Mouse (Mus musculus): ENCODE measurements around the gene Ddn. TPM values are rescaled to one million over a fixed set of nuclear protein-coding genes. Genes with fewer than 3 reads are reported as not detected.

The Ddn gene
- total RNA-seq (2021), result under 1 TPM; 0.21 to 0.59 TPM

DNA sequence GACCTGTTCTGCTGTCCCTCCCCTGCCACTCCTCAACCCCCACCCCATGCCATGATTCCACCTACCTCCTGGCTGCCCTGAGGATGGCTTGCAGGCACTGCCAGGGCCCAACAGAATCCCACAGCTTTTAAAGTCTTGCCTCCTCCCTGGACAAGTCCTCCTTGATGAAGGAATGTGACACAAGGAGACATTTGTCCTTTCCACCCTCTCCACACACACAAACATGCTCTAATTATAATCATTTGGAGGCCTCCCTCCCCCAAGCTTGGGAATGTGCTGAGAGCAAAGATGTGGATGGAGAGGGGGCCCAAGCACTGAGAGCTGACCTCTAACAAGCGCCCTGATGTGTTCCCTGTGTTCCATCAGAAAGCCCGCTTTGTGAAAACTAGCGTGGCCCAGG, at the start of gene Ddn:
Ddn (minus strand) TSS at position 101 of the 400 bp plus-strand sequence.
- intact Hi-C loops (cut with DNase I), result no loop called here
- DNase-seq (ENCODE audit: low spot score), result no peak

DNA sequence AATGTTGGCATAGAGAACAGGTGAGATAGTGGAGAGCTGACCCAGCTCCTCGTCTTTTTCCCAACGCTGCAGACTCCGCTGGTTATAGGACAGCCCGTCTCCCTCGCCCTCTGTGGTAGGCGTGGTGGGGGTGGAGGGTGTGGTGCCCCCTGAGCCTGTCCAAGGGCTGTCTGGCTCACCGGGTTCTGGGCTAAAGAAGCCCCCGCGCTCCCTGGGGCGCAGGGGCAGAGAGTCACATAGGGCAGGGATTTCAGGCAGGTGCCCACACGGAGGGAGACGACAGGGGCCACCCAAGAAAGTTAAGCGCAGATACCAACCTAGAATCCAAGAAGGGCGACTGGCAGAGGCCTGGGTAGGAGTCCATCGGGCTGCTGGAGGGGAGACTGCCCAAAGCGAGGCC, 44.9 kb upstream of the Ddn start:
- no peak for DNase-seq (ENCODE audit: low spot score)
- intact Hi-C loops (cut with DNase I), result no loop called here

DNA sequence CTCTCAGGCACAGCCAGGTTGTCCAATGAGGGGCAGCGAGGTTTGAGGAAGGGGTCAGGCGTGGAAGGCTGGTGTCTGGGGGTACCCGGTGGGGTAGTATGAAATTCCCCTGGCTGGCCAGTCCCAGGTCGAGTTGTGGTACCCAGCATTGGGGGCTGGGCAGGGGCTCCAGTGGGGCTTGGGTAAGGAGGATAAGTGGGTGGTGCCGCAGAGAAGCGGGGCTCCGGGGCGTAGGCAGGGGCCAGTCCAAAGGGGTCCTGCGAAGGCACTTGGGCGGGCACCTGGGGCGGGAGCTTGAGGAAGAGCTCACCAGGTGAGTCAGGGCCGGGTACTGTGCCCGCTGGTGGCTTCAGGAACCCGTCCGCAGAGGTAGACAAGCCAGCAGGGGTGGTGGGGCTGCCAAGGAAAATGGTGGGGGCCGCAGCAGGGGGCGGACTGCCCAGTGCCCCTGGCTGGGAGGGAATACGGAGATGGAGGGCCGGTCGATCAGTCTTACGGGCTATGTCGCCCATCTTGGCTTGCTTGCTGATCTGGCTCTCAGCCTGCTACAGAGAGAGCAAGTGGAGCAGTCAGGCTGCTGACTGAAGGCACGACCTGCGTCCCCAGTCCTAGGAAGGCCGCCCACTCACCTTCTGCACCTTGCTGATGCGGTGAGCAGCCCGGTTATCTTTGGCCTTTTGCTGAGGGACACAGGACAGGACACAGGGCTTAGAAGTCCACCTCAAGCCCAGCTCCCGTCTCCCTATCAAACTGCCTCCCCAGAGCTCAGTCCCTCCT, 44.1 kb upstream of the Ddn start:
- DNase-seq (ENCODE audit: low spot score), result no peak

DNA sequence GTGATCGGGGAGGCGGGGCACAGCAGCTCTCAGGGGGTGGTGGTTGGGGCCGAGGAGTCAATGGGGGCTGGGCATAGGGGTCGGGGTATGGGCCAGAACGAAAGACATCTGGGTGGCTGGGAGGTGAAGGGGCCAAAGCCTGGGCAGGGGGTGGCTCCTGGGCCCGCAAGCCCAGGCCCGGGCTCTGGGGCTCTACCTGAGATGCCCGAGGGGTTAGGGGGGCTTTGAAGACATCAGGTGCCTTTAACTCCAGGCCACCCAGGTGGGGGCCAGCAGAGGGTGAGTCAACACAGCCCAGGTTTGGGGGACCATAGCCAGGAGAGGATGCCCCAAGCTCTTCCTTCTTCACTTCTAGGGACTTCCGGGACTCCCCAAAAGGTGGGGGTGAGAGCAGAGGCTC, 43.4 kb upstream of the Ddn start:
- no peak for DNase-seq (ENCODE audit: low spot score)
- intact Hi-C loops (cut with DNase I), result no loop called here

More for the DNA sequence above, 44.1 kb upstream of the Ddn start:
- intact Hi-C loops (cut with DNase I), result no loop called here

- no peak for DNase-seq (ENCODE audit: low spot score)
- intact Hi-C loops (cut with DNase I), result no loop called here
These were observed 42.8 kb upstream of the Ddn start for GRCm38 (mm10) chr15:98852071-98852470.

GRCm38 (mm10) chr15:98851229-98851818, 42.0 kb upstream of the Ddn start:
- no peak for DNase-seq (ENCODE audit: low spot score)
- intact Hi-C loops (cut with DNase I), result no loop called here

DNA sequence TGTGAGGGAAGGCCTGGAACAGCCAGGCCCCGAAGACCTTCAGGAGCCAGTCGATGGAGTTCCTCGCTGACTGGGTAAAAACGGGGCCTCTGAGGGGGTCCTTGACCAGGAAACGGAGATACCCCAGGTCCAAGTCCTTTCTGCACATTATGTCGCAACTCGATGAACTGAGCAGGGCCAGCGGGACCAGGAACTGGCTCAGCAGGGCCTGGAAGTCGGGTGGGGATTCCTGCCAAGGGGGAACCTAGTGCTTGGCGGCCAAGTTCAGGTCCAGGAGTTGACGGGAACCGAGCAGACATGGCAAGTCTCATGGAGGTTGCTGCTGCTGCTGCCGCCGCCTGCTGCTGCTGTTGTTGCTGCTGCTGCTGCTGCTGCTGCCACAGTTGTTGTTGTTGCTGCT, 41.4 kb upstream of the Ddn start:
- intact Hi-C loops (cut with DNase I), result no loop called here
- no peak for DNase-seq (ENCODE audit: low spot score)

GRCm38 (mm10) chr15:98849956-98850600, 40.8 kb upstream of the Ddn start:
- no peak for DNase-seq (ENCODE audit: low spot score)
- intact Hi-C loops (cut with DNase I), result no loop called here

DNA sequence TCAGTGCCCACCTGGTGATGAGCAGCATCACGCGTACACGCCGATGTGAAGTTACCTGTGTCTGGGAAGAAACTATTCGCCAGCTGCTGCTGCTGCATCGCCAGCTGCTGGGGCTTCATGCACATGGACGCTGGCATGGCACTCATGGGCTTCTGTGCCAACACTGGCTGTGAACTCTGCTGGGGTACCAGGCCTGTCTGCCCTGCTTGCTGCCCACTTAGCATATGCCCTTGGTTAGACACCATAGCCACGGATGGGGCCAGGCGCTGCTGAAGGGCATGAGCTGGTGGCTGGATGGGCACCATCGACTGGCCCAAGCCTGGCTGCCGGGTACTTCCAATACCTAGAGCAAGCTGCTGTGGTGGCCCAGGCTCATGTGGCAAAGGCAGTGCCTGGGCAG, 39.9 kb upstream of the Ddn start:
- no peak for DNase-seq (ENCODE audit: low spot score)
- intact Hi-C loops (cut with DNase I), result no loop called here

GRCm38 (mm10) chr15:98846140-98846539, 36.9 kb upstream of the Ddn start:
- DNase-seq (ENCODE audit: low spot score), result no peak
- intact Hi-C loops (cut with DNase I), result no loop called here

DNA sequence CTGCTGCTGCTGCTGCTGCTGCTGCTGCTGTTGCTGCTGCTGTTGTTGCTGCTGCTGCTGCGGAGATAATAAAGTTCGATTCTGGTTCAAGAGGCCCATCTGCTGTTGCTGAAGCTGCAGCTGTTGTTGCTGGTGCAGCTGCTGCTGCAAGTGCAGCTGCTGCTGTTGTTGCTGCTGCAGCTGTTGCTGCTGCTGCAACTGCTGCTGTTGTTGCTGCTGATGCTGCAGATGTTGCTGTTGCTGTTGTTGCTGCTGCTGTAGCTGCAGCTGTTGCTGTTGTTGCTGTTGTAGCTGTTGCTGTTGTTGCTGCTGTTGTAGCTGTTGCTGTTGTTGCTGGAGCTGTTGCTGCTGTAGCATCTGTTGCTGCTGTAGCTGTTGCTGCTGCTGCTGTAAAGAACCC, 35.9 kb upstream of the Ddn start:
- intact Hi-C loops (cut with DNase I), result no loop called here
- DNase-seq (ENCODE audit: low spot score), result no peak

GRCm38 (mm10) chr15:98843595-98844223, 34.4 kb upstream of the Ddn start:
- intact Hi-C loops (cut with DNase I), result no loop called here
- no peak for DNase-seq (ENCODE audit: low spot score)

- DNase-seq (ENCODE audit: low spot score), result no peak
- intact Hi-C loops (cut with DNase I), result no loop called here
These were observed 30.6 kb upstream of the Ddn start for GRCm38 (mm10) chr15:98839671-98840585.

DNA sequence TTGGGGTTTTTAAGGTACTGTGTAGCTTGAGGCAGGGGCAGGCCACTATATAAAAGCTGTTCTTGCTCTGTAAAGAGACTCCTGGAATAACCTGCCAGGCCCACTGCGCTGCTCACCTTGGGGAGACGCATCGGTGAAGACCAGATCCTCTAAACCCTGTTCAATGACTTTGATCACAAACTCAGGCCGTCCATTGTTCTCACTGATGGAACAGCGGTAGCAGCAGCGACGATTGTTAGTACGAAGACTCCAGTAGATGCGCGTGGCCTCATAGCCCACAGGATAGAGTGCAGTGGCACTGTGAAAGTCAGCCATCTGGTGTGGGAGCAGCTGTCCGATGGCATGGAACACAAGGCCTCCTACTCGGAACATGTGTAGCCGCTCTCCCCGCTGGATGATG, 29.9 kb upstream of the Ddn start:
- no peak for DNase-seq (ENCODE audit: low spot score)
- intact Hi-C loops (cut with DNase I), result no loop called here

DNA sequence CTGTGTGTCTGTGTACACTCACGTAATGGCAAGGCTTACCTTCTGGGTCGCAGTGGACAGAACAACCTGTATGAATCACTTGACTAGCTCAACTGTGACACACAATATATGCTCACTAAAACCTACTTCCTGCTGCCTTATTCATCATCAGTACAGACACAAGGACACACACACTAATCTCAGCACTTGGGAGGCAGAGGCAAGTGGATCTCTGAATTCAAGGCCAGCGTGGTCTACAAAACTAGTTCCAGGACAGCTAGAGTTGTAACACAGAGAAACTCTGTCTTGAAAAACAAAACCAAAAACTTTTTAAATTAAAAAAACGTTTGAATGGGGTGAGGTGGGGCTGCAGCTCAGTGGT, 28.4 kb upstream of the Ddn start:
- intact Hi-C loops (cut with DNase I), result no loop called here
- DNase-seq (ENCODE audit: low spot score), result no peak

GRCm38 (mm10) chr15:98837006-98837742, 27.9 kb upstream of the Ddn start:
- DNase-seq (ENCODE audit: low spot score), result no peak
- intact Hi-C loops (cut with DNase I), result no loop called here

DNA sequence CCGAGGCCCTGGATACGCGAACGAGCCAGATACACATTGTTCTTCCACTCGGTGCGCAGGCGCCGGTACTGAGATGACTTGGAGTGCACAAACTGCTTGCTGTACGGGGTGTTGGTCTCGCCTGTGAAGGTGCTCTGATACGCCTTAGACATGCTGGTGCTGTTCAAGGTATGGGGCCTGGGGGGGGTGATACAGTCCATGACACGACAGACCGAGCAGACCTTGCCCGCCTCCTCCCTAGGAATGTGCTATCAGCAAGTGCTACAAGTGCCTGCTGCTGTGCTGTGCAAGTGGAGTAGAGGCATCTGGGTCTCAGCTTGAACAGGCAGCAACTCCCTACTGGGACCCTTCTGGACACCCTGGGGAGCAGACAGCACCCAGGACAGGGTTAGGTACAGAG, 26.0 kb upstream of the Ddn start:
- intact Hi-C loops (cut with DNase I), result loop anchor here (2.0 kb wide), 1 partner anchor 32 kb away; no protein-coding TSS in a partner anchor
- no peak for DNase-seq (ENCODE audit: low spot score)

- intact Hi-C loops (cut with DNase I), result loop anchor here (2.0 kb wide), 1 partner anchor 33 kb away; no protein-coding TSS in a partner anchor
- no peak for DNase-seq (ENCODE audit: low spot score)
These were observed 24.8 kb upstream of the Ddn start for GRCm38 (mm10) chr15:98834059-98834458.

DNA sequence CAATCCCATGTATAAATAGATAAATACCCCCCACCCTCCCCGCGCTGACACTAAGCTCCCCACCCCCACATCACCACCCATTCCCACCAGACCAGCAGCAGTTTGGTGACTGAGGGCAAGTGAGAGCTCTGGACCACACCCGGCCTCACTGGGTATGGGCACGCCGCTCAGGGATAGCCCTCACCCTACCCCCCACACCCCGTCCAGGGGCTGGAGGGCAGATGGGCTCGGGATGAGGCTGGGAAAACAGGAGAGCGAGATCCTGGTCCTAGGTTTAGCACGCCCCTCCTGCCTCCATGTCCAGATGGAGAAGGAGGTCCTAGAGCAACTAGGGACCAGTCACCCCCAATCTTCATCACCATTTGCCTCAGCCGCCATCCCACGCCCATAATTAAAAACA, 24.0 kb upstream of the Ddn start:
- intact Hi-C loops (cut with DNase I), result no loop called here

More for the DNA sequence above, 24.0 kb upstream of the Ddn start:
- no peak for DNase-seq (ENCODE audit: low spot score)

All from heart, postnatal 25 days (tissue).